ENCODE assay signal across 9 mouse cellular contexts in the genomic region with DNA sequence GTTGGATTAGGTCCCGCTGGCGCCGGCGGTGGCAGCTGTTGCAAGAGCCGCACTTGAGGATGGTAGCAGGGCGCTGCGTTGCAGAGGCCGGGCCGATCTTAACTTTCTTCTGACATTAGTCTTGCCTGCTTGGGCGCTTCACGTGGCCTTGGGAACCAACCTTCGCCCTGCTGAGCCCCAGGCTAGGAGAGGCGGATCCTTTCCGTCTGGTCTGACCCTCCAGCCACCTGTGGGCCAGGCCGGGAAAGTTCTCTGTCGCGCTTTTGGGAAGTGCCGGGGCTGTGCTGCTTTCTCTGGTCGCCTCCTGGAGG. TPM values are rescaled to one million over a fixed set of nuclear protein-coding genes. Genes with fewer than 3 reads are reported as not detected.
DNase-seq lines count a peak whose midpoint lies in the region; ATAC-seq and TF ChIP-seq lines count a peak whose summit lies in the region.
"Had no signal": no experiment of that assay in that cellular context is flagged by ENCODE, and none has a peak within 500 bp of the region (broad histone marks: within the 10 kb centered on the region; RNA-seq: fewer than 3 reads in every experiment).

A gene (minus strand): TSS at position 223 of the 311 bp plus-strand sequence.

- peak; percentile 19 for DNase-seq in 3134 (ENCODE audit: extremely low read depth, insufficient read length, low spot score)
- peak; percentile 80 for DNase-seq in gastrocnemius, postnatal 10 days
- no peak for DNase-seq in liver, embryonic 13.5 days
- no peak for DNase-seq in left cerebral cortex, postnatal 14 days (ENCODE audit: low spot score in 2 of 2)
- no peak for DNase-seq in right cerebral cortex, adult 18-20 months

- no peaks in the 10 kb centered on the region for H3K36me3 ChIP-seq in hindbrain, embryonic 15.5 days
- no peaks in the 10 kb centered on the region for H3K36me3 ChIP-seq in liver, embryonic 13.5 days

- peak within 1 kb of the TSS; percentile 52 for H3K4me2 ChIP-seq in hindbrain, embryonic 15.5 days
- H3K4me2 ChIP-seq in liver, embryonic 13.5 days = peak within 1 kb of the TSS; percentile 63

- peaks cover 27% of the 10 kb centered on the region for H3K27me3 ChIP-seq in hindbrain, embryonic 15.5 days
- H3K27me3 ChIP-seq in liver, embryonic 13.5 days = peaks cover 37% of the 10 kb centered on the region
- H3K27me3 ChIP-seq: Patski had no signal

- intact Hi-C loops in left cerebral cortex, postnatal 14 days (cut with DNase I) = no loop called here

- no peaks in the 10 kb centered on the region for H3K9me3 ChIP-seq in hindbrain, embryonic 15.5 days
- H3K9me3 ChIP-seq in liver, embryonic 13.5 days (replicated peaks) = no peaks in the 10 kb centered on the region

- no peak within 1 kb of the TSS for H3K9ac ChIP-seq in hindbrain, embryonic 15.5 days
- peak within 1 kb of the TSS; percentile 17; the same call in 1 of the 2 replicates for H3K9ac ChIP-seq in liver, embryonic 13.5 days

- 3% methylated on average over 19 of the region's 19 CpGs for WGBS in bone marrow, adult 2 months
- WGBS in hindbrain, embryonic 15.5 days = 2% methylated on average over 19 of the region's 19 CpGs
- WGBS in liver, embryonic 13.5 days (ENCODE audit: insufficient replicate concordance) = under 1% methylated on average over 19 of the region's 19 CpGs

- peak within 1 kb of the TSS; percentile 77 for H3K4me3 ChIP-seq in bone marrow, adult 2 months (replicated peaks; ENCODE audit: control insufficient read depth, low read depth, low read length)
- H3K4me3 ChIP-seq in hindbrain, embryonic 15.5 days = peak within 1 kb of the TSS; percentile 18; the same call in 1 of the 2 replicates
- H3K4me3 ChIP-seq in liver, embryonic 13.5 days (replicated peaks) = peak within 1 kb of the TSS; percentile 46

- no peak for ATAC-seq in hindbrain, embryonic 15.5 days (ENCODE audit: low FRiP score, low read depth)
- no peak for ATAC-seq in liver, embryonic 13.5 days (ENCODE audit: low read depth)
- ATAC-seq in monocyte, adult 5-6 weeks (replicated peaks; ENCODE audit: insufficient number of reproducible peaks, low FRiP score, low TSS enrichment, poor library complexity, severe bottlenecking) = peak; percentile 56
- ATAC-seq: Patski had no signal

- 0 out of 2 replicates have a peak, but pooled peaks have one; percentile 43 for TF ChIP-seq POLR2A in bone marrow, adult 2 months (IDR thresholded peaks at IDR 0.05; ENCODE audit: borderline replicate concordance, control insufficient read depth, low read depth, low read length)

- peaks cover 7% of the 10 kb centered on the region for H3K4me1 ChIP-seq in bone marrow, adult 2 months (ENCODE audit: control insufficient read depth, insufficient read depth, low read length)
- H3K4me1 ChIP-seq in hindbrain, embryonic 15.5 days (replicated peaks) = peaks cover 6% of the 10 kb centered on the region; the same call in 1 of the 2 replicates
- peaks cover 9% of the 10 kb centered on the region for H3K4me1 ChIP-seq in liver, embryonic 13.5 days (replicated peaks)

- no peak for TF ChIP-seq CTCF in bone marrow, adult 2 months (IDR thresholded peaks at IDR 0.05; ENCODE audit: control insufficient read depth, insufficient read depth, low read length)

- H3K27ac ChIP-seq in bone marrow, adult 2 months (ENCODE audit: control insufficient read depth, insufficient read depth, low read depth, low read length, poor library complexity) = peak within 1 kb of the TSS; percentile 94
- no peak within 1 kb of the TSS for H3K27ac ChIP-seq in hindbrain, embryonic 15.5 days (replicated peaks)
- H3K27ac ChIP-seq in liver, embryonic 13.5 days = no peak within 1 kb of the TSS

RNA-seq across cellular contexts. Expression of the gene that starts here (rescaled TPM):
- polyA plus RNA-seq in bone marrow, adult 2 months (2011; ENCODE audit: insufficient read depth, insufficient read length, low replicate concordance, missing spikeins) = 21.1 and 70.1 TPM in 2 replicates
- total RNA-seq in gastrocnemius, postnatal 10 days (2021) = 10 to 100 TPM; 15.4 to 16.4 TPM
- polyA plus RNA-seq in hindbrain, embryonic 15.5 days (2015; fragmentation: Nextera tagmentation; extraction: Ambion mirVana) = 1.3 and 1.5 TPM in 2 replicates
- 4.6 and 4.8 TPM in 2 replicates for polyA plus RNA-seq in liver, embryonic 13.5 days (2015; fragmentation: Nextera tagmentation; extraction: Ambion mirVana)
- 233 to 370 TPM (median 331 TPM) in 3 replicates for total RNA-seq in monocyte, adult 5-6 weeks (2017)
- total RNA-seq in left cerebral cortex, postnatal 14 days (2021) = under 1 TPM; 0.33 to 0.47 TPM
- polyA plus RNA-seq: Patski had no signal

Comparison
In these comparisons a context has a peak if more than half of its experiments do, and no peak if none do; other contexts are left out.
1. RNA of the gene that starts here (total RNA-seq): 233 to 370 TPM in monocyte, adult 5-6 weeks; 15.4 to 16.4 TPM in gastrocnemius, postnatal 10 days and 0.33 to 0.47 TPM in left cerebral cortex, postnatal 14 days; every median in the first group is over 10 times any median in the second.
2. DNase-seq: peak in 3134 (single experiment) and gastrocnemius, postnatal 10 days (single experiment); none in liver, embryonic 13.5 days (single experiment), left cerebral cortex, postnatal 14 days (0 of 2) and right cerebral cortex, adult 18-20 months (single experiment).
3. H3K4me3 ChIP-seq: peak in every context shown above with its lines; median percentile 77 in bone marrow, adult 2 months; 46 in liver, embryonic 13.5 days; 18 in hindbrain, embryonic 15.5 days.